Mouse (Mus musculus) forebrain, postnatal 0 days (tissue): ENCODE results near the gene Blzf1. TPM values are rescaled to one million over a fixed set of nuclear protein-coding genes. Genes with fewer than 3 reads are reported as not detected.

ENCODE experiments used
- ATAC-seq: fragments of 200-750 bp; cut with Nextera tagmentation; 2 replicates; pipeline ENCODE4 v1.8.0; 2017; ENCODE audit warnings: mild to moderate bottlenecking, moderate library complexity
- DNase-seq: peaks from one replicate; pipeline ENCODE4 v3.0.0-alpha.2; 2015
- H3K27ac ChIP-seq: fragments of 300-500 bp; sonication (generic); 2 replicates; pipeline ENCODE4 v1.5.1; 2014; ENCODE audit warnings: low read depth, mild to moderate bottlenecking, antibody characterized with exemption, low read length, moderate library complexity, mixed read lengths
- H3K27me3 ChIP-seq: fragments of 300-500 bp; sonication (generic); 2 replicates; pipeline ENCODE4 v1.6.1; 2014; ENCODE audit warnings: mild to moderate bottlenecking, low read length, mixed read lengths; ENCODE audit not compliant: insufficient read depth
- H3K36me3 ChIP-seq: fragments of 300-500 bp; sonication (generic); 2 replicates; pipeline ENCODE4 v1.6.1; 2014; ENCODE audit warnings: mild to moderate bottlenecking, moderate library complexity; ENCODE audit not compliant: insufficient read depth
- H3K4me1 ChIP-seq: fragments of 300-500 bp; sonication (generic); 2 replicates; pipeline ENCODE4 v1.6.1; 2014; ENCODE audit warnings: antibody characterized with exemption; ENCODE audit not compliant: insufficient read depth
- H3K4me2 ChIP-seq: fragments of 300-500 bp; sonication (generic); 2 replicates; pipeline ENCODE4 v1.6.1; 2014; ENCODE audit warnings: low read depth, mild to moderate bottlenecking, moderate library complexity
- H3K4me3 ChIP-seq: fragments of 300-500 bp; sonication (generic); 2 replicates; pipeline ENCODE4 v1.5.1; 2014; ENCODE audit warnings: low read depth, low read length, mixed read lengths
- H3K9ac ChIP-seq: fragments of 300-500 bp; sonication (generic); 2 replicates; pipeline ENCODE4 v1.6.1; 2014; ENCODE audit warnings: mild to moderate bottlenecking
- H3K9me3 ChIP-seq: fragments of 300-500 bp; sonication (generic); 2 replicates; pipeline ENCODE4 v1.6.1; 2016; ENCODE audit warnings: low read length
- CTCF ChIP-seq: sonication (generic); IDR thresholded peaks from 2 replicates; pipeline ENCODE4 v1.5.1; 2016; ENCODE audit warnings: antibody characterized with exemption, control low read depth, low read depth
- WGBS: fragments of 180-500 bp; shearing (Covaris S2); extraction: QIAGEN DNeasy Blood & Tissue Kit; methylation state at CpG from one replicate; pipeline ENCODE4 v1.1.7; 2014; 5-methylcytosine and 5-hydroxymethylcytosine counted together
- polyA plus RNA-seq: library from polyadenylated mRNA; unstranded; fragments of >200 nt; fragmentation: Nextera tagmentation; extraction: Ambion mirVana; gene quantifications from 2 replicates; pipeline ENCODE4 v1.2.1, GENCODE M21; 2015
- total RNA-seq: library from RNA; depleted of rRNA; stranded (reverse); fragments of >200 nt; gene quantifications from 2 replicates; pipeline ENCODE4 v1.2.3, GENCODE M21; 2014; rRNA removed

The Blzf1 gene
- total and polyA plus RNA-seq, 2 experiments from 2014 or later: 21.5 to 22.3 TPM

DNA sequence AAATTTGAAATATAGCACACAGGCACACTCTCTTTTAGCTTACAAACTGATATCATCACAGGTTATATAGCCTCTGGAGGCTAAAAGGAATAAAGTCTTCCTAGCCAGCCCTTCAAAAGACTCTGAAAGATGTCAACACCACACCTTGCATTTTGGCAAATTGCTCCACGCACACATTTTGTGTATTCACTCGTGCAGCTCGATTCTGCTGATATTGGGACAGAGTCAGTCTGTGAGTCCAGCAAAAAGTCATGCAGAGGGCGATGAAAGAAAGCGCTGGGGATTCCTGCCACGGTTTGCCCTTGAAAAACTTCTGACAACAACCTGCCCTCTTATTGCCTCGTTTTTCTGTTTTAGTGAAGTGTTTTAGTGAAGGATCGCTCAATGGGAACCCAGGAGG, 59.8 kb downstream of the Blzf1 start:
- Histone ChIP-seq H3K9ac (no peak overlapping the region), H3K27me3 (no peaks in the 10 kb centered on the region), H3K27ac (no peak overlapping the region), H3K36me3 (no peaks in the 10 kb centered on the region), H3K4me2 (no peak overlapping the region), H3K4me1 (0 out of 2 replicates have a peak, but pooled peaks cover 9% of the 10 kb centered on the region), H3K9me3 (no peaks in the 10 kb centered on the region), H3K4me3 (no peak overlapping the region)
- 35% methylated on average over 8 of the region's 8 CpGs for WGBS
- DNase-seq (no peak), ATAC-seq (no peak)
- no peak for TF ChIP-seq CTCF

- Histone ChIP-seq H3K4me3 (no peak overlapping the region), H3K9ac (no peak overlapping the region), H3K4me2 (no peak overlapping the region), H3K4me1 (0 out of 2 replicates have a peak, but pooled peaks cover 2% of the 10 kb centered on the region), H3K36me3 (no peaks in the 10 kb centered on the region), H3K27me3 (no peaks in the 10 kb centered on the region), H3K27ac (no peak overlapping the region), H3K9me3 (no peaks in the 10 kb centered on the region)
- 64% methylated on average over 8 of the region's 8 CpGs for WGBS
- no peak for TF ChIP-seq CTCF
- DNase-seq (no peak), ATAC-seq (no peak)
Measured at GRCm38 (mm10) chr1:164242809-164243208, 64.5 kb downstream of the Blzf1 start.

DNA sequence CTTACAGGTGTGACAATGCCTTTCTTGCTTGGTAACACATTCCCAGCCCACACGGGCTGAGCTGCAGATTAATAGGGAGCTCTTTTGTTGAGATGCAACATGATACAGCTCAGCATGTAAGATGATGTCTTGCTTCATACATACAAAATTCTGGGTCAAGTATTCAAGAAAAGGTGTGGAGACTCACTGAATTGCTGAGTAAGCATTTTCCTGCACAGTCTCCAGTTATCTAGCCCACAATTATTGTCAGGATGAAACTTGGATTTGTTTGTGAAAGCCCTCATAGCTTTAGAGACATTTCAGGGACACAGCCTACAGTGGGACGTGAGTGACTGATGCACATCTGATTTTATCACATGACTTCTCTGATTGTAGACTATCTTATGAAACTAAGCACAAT, 65.8 kb downstream of the Blzf1 start:
- Histone ChIP-seq H3K4me1 (no peaks in the 10 kb centered on the region), H3K36me3 (no peaks in the 10 kb centered on the region), H3K4me3 (no peak overlapping the region), H3K9me3 (no peaks in the 10 kb centered on the region), H3K27me3 (no peaks in the 10 kb centered on the region), H3K27ac (no peak overlapping the region), H3K9ac (no peak overlapping the region), H3K4me2 (no peak overlapping the region)
- 77% methylated on average over 2 of the region's 2 CpGs for WGBS
- no peak for DNase-seq
- ATAC-seq: no peak
- no peak for TF ChIP-seq CTCF

Other genes starting within 250 kb of the Blzf1 start
- 0.14 and 0.15 TPM in 2 replicates for gene Sell, start 245.5 kb downstream of the Blzf1 start, total RNA-seq
- 0.11 and 0.14 TPM in 2 replicates for gene Sell, start 245.5 kb downstream of the Blzf1 start, polyA plus RNA-seq
- not detected in 2 replicates for gene Selp, start 192.2 kb downstream of the Blzf1 start, total RNA-seq
- not detected in 2 replicates for gene Selp, start 192.2 kb downstream of the Blzf1 start, polyA plus RNA-seq
- gene F5, start 155.7 kb downstream of the Blzf1 start, total RNA-seq: 0.15 and 0.48 TPM in 2 replicates
- 0.18 and 0.29 TPM in 2 replicates for gene F5, start 155.7 kb downstream of the Blzf1 start, polyA plus RNA-seq
- 11.3 and 16.6 TPM in 2 replicates for gene Slc19a2, start 58.4 kb downstream of the Blzf1 start, total RNA-seq
- gene Slc19a2, start 58.4 kb downstream of the Blzf1 start, polyA plus RNA-seq: 6.6 and 7.5 TPM in 2 replicates
- gene Ccdc181, start 31.9 kb downstream of the Blzf1 start, total RNA-seq: 20.1 and 21.2 TPM in 2 replicates
- gene Ccdc181, start 31.9 kb downstream of the Blzf1 start, polyA plus RNA-seq: 24.2 and 28.1 TPM in 2 replicates
- 37.7 and 37.9 TPM in 2 replicates for gene Nme7, start 3.4 kb downstream of the Blzf1 start, total RNA-seq
- gene Nme7, start 3.4 kb downstream of the Blzf1 start, polyA plus RNA-seq: 32.1 and 33.2 TPM in 2 replicates
- gene Atp1b1, start 150.9 kb upstream of the Blzf1 start, total RNA-seq: 200 and 226 TPM in 2 replicates
- 313 and 432 TPM in 2 replicates for gene Atp1b1, start 150.9 kb upstream of the Blzf1 start, polyA plus RNA-seq